Mouse (Mus musculus) brain, adult 2 months (tissue): ENCODE data around the gene Fa2h.
"Not testable (repeated sequence)": the region's sequence is repeated elsewhere in the genome, so short reads cannot be mapped to it uniquely, and the experiment has no call there.

Experiments
- DNase-seq: peaks from one replicate; pipeline ENCODE4 v3.0.0; 2011; ENCODE audit warnings: low read depth, low spot score

The Fa2h gene

DNA sequence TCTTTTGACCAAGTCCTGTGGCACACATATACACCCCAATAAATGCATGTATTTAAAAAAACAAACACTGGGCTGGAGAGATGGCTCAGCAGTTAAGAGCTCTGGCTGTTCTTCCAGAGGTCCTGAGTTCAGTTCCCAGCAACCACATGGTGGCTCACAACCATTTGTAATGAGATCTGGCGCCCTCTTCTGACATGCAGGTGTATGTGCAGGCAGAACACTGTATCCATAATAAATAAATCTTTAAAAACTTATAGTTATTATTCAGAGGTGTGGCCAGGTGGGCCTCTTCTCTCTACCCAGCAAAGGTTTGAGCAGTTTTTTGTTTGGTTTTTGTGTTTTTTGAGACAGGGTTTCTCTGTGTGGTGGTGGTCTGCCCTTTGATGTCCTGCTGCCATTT lies 34.7 kb downstream of the Fa2h start:
- no peak for DNase-seq

DNA sequence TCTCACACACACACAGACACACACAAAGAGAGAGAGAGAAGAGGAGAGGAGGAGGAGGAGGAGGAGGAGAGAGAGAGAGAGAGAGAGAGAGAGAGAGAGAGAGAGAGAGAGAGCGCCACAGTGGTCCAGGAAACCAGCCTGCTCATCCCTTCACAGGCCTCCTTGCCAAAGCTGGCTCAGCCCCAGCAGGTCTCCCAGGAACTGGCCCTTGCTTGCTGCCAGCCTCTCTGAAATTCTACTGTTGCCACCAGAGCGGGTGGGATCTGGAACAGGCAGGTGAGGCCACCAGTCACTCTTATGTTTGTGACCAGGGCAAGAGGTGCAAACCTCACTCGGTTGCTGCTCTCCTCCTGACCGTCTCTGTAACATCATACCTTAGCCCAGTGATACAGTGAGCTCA lies 36.2 kb downstream of the Fa2h start:
- DNase-seq = peak; percentile 82

DNA sequence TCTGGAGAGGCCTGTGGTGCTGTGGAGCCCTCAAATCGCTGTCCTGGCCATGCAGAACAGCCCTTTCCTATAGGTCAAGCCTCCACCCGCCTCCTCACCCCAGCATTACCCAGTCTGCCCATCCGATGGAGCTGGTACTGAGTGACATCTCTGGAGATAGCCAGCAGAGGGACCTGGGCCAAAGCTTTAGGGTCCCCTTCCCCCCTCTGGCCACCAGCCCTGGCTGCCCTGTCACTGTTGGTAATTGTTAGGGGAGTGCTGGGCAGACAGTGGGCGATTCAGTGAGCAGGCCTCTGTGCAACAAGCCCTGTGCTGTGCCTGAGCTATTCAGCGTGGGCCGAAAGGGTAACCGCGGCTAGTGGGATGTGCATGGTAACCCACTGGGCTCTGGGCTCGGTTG lies 40.1 kb downstream of the Fa2h start:
- DNase-seq = peak; percentile 94

DNA sequence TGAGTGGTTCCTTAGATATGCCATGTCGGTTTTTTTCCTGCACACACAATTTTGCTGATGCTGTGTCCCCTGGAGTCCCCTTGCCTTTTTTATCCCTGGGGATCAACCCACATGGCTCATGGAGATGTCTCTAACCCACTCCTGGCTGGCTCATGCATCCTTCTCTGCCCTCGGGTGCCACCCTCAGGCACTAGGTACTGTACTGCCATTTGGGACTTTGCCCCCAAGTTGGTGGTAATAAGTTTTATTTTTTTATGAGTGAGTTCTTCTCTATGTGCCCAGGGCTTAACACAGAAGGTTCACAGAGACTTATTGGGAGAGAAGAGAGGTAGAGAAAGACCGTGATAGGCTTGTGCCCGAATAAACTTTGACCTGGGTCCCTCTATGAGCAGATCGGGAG lies 41.3 kb downstream of the Fa2h start:
- DNase-seq = no peak

DNA sequence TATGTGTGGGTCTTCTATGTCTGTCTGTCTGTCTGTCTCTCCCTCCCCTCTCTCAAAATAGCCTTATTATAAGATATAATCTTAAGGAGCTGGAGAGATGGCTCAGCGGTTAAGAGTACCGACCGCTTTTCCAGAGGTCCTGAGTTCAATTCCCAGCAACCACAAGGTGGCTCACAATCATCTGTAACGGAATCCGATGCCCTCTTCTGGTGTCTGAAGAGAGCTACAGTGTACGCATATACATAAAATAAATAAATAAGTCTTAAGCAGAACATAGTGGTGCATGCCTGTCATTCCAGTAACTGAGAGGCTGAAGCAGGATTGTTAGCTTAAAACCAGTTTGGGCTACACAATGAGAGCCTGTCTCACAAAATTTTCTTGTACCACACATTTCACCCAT lies 43.0 kb downstream of the Fa2h start:
- DNase-seq = no peak

DNA sequence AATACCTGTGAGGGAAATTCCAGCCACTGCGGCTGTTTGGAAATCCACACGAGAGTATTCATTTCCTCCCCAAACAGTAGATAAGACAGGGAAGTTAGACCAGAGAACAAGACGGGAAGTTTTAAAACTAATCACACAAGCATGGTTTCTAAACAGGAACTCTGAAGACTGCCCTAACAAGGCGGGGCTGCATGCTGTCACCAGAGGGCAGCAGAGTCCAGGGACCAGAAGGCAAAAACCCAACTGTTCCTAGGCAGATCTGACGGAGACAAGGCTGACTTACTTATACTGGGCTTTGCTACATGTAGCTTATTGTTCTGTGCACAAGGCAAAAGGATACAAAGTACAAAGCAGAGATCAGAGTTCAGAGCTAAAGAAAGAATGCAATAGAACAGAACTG lies 50.4 kb downstream of the Fa2h start:
- DNase-seq = peak; percentile 93

DNA sequence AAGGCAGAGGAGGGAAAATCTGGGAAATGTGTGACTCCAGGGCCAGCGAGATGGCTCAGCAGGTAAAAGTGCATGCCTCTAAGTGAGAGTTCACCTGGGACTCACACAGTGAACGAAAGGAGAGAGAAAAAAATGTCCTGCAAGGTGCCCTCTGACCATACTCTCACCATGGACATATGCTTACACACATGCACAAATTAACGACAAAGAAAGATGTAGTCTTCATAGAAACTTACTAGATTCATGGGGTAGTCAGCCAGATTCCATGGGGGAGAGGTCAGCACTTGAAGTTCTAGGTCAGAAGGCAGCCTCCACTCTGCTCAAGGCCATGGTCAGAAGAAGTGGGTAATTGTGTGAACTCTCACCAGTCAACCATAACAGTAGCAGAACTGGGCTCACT lies 53.4 kb downstream of the Fa2h start:
- DNase-seq = no peak

DNA sequence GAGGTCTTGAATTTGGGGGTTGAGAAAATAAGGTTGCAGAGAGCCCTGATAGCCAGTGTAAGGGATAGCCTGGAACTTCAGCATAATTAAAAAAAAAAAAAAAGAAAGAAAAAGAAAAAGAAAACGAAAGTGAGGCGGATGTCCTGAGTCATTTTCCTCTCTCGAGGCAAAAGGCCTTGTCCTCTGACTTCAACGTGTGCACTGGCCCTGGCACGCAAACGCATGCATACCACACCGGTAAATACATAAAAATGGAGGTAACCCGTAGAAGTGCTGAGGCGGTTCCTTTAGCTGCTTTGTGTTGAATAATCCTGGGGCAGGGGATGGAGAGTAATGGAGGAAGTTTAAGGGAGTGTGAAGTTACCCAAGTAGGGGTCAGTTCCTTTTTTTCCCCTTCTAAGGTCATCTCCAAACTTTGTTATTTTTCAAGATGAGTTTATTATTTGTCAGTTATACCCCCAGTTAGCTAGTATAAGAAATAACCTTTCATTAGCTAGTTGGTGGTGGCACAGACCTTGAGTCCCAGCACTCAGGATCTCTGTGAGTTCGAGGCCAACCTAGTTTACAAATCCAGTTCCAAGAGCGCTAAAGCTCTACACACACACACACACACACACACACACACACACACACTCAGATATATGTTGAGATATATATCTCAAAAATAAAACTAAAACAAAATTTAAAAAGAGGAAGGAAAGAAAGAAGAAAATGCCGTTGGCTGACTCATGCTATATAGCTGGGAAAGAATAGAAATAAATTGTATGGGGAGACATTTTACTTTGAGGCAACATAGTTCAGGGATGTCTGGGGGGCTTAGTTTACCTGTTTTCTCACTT lies 55.0 kb downstream of the Fa2h start:
- DNase-seq = no peak

DNA sequence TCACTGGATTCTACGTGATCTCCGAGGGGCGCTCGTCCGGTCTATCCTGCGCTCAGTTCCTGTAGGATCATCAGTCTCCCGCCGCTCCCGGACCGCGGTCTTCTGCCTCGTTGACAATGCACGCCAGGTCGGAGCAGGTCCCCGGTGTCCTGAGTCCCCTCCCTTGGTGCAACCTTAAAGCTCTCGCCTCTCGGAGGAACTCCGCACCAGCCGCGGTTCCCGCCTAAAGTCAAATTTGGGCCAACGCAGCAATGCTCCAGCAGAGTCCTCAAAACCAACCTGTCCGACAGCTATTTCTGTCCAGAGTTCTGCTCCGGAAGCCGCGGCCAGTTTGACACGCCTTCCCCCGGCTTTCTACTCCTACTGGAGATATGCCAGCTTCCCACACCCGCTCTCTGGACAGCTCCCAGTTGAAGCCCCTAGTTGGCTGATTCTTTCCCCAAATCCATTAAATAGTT lies 55.7 kb downstream of the Fa2h start, which contains the start of gene Mlkl:
TSS of gene Mlkl (minus strand) at position 288 of the 458 bp plus-strand sequence.
- no peak for DNase-seq

DNA sequence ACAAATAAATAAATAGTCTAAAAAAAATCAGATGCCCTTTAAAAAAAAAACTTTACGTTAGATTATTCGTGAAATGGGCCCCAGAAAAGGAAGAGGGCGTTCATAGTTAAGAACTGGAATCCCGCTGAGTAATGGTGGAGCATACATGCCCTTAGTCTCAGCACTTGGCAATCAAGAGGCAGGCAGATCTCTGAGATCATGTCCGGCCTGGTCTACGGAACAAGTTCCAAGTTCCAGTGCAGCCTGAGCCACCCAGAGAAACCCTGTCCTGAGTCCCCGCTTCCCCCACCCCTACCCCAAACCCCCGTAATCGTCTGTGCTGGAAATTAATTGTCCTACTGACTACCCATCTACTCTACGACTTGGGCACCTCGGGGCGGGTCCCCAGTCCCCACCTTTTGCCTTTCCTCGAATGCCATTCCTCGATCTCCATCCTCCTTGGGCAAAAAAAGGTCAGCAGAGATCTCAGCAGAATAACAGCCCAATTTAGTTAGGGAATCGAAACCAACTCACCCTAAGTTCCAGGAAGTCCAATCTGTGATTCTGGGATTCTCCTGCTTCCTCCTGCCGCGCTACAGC lies 56.2 kb downstream of the Fa2h start:
- DNase-seq = no peak

DNA sequence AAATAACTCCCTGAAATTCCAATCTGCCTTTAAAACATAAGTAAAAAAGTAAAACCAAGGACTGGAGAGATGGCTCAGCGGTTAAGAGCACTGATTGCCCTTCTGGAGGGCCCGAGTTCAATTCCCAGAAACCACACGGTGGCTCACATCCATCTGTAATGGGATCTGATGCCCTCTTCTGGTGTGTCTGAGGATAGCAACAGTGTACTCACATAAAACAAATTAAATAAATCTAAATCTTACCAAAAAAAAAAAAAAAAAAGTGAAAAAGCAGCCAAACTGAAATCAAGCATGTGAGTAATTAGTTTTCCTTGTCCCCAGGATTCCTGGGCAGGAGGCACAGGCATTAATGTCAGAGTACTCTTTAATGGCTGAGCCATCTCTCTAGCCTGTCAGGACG lies 56.9 kb downstream of the Fa2h start:
- DNase-seq = no peak

DNA sequence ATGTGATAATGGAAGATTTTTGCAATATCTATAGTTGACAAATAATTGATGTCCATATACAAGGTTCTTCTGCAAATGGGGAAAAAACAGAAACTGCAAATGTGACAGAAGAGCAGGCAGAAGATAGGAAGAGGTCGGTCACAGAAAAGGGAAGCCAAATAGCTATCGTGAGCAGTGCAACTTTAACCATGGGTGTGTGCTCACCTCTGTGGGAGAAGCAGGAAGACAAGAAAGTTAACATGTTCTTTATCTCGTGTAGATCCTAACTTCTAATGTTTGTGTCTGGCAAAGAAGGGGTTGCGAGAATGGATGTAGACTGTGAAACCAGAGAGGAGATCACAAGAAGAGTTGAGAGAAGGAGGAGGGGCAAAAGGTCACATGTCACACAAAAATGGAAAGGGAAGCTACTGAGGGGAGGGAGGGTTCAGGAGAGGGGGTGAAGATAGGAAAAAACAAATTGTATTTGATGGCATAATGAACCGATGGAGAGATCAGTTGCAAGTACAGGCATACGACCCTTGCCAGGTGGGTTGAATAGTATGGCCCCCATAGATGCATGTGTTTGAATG lies 68.3 kb downstream of the Fa2h start:
- DNase-seq = no peak

DNA sequence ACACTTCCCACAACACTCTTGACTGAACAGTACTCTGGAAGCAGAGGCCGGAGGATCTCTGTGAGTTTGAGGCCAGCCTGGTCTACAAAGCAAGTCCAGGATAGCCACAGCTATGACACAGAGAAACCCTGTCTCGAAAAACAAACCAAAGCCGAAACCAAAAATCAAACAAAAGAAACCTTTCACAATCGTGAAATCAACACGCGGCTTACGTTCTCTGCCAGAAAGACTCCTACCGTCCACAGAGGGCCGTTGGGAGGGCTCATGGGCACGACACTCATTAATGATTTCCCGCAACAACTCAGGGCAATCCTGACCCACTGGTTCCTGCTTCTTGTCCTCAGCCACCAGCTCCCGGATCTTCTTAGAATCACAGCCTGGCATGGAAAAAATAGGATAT lies 78.9 kb downstream of the Fa2h start:
- no peak for DNase-seq

DNA sequence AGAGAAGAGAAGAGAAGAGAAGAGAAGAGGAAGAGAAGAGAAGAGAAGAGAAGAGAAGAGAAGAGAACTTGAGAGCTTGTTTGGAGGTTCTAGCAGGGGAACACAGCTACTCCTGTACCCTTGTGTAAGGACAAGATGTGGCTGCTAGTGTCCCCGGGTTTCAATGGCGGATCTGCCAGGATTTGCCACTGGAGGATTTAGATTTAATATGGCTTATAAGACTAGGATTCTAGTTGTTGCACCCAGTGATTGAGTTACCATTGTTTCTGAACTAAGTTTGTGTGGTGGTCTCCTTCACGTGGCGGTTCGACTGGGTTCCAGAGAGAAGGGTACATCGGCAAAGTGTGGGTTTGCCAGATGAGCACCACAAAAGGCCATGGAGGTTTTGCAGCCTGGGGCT lies 79.7 kb downstream of the Fa2h start:
- not testable (repeated sequence) for DNase-seq

DNA sequence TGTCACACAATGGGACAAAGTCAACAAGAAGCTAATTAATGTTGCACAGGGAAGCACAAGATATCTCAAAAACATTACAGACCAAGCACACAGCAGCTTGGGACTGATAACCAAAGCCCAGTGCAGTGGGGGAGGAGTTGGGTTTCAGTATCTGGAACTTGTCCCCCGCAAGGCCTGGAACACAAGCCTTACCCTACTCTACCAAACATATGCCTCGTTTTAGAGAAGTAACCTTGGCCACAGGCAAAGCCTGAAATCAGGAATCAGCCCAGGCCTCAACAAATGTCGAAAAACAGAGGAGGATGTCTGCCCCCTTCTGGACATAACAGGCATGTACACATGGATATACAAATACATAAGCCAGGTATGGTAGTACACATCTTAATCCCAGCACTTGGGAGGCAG lies 80.9 kb downstream of the Fa2h start:
- DNase-seq = no peak

DNA sequence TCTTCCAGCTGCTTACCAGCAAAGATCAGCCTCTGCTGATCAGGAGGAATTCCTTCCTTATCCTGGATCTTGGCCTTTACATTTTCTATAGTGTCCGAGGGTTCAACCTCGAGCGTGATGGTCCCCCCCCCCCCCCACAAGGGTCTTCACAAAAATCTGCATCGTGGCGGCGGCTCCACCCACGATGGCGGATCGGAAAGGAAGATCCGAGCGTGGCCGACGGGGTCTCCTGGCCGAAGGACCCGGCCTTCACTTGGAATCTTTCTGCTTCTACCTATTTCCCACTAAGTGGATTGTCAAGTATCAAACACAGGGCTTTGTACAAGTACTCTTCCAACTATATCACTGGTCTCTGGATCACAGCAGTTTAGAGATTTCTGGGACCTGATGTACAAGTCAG lies 83.6 kb downstream of the Fa2h start:
- DNase-seq = not testable (repeated sequence)

DNA sequence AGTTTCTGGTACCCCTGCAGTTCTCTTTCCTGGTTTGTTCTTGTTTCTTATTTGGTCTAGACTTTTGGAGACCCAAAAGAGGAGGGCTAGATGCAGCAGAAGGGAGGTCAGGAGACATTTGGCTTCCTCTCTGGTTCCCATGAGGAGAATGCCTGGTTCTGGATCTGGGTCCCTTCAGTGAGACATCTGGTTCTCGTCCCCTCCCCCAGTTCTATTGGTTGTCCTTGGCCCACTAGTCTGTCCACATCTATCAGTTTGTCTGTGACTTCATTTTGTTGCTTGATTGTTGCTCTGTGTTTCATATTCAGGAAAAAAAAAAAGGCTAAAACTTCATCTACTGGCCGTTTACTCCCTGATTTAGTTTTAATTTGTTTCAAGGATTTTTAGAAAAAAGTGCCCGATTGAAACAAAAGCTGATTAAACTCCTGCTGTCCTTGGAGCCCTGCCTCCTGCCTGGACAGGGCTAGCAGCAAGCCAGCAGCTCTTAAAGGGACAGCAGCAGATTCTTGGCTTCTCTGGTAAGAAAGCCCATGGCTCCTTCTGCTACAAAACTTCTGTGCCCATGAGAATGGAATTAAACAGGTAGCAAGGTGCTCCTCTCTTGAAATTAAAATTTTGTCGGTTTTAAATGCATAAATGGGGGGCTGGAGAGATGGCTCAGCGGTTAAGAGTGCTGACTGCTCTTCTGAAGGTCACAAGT lies 88.4 kb downstream of the Fa2h start:
- peak; percentile 44 for DNase-seq

DNA sequence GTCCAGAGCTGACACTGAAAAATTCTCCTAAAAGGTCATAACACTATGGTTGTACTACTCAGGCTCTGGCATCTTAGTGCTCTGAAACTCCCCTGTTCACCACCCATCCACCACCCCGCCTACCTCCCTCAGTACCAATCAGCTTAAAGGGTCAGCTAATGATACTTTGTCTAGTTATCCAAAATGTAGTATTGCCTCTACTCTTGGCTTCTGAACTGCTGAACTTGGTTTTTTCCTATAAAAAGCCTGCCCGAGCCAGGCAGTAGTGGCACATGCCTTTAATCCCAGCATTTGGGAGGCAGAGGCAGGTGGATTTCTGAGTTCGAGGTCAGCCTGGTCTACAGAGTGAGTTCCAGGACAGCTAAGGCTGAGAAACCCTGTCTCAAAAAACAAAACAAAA lies 89.3 kb downstream of the Fa2h start:
- no peak for DNase-seq

DNA sequence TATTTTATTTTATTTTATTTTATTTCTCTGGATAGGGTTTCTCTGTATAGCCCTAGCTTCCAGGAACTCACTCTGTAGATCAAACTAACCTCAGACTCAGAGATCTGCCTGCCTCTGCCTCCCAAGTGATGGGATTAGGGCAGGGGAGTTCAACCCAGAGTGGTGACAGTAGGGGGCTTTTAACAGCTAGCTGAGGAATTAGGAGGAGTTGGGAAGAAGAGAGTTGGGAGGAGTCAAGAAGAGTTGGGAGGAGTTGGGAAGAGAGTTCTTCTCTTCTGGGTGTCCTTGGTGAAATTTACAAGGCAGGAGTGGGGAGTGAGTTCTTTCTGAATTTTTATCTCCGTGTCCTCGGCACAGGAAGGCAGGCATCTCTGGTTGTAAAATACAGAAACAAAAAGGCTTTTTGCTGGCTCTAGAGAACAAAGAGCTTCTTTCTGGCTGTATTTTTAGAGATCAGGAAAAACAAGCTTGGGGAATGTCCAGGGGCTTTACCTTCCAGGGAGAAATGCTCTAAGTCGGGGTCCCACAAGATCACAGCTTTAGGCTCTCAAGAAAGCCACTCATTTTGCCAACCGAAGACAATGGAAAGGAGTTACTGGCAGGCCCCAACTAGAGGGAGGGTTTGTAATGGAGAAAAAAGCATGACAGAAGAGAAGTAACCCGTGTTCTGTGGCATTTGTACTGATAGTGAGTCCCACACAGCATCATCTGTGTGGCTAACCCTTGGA lies 90.4 kb downstream of the Fa2h start:
- DNase-seq = not testable (repeated sequence)

DNA sequence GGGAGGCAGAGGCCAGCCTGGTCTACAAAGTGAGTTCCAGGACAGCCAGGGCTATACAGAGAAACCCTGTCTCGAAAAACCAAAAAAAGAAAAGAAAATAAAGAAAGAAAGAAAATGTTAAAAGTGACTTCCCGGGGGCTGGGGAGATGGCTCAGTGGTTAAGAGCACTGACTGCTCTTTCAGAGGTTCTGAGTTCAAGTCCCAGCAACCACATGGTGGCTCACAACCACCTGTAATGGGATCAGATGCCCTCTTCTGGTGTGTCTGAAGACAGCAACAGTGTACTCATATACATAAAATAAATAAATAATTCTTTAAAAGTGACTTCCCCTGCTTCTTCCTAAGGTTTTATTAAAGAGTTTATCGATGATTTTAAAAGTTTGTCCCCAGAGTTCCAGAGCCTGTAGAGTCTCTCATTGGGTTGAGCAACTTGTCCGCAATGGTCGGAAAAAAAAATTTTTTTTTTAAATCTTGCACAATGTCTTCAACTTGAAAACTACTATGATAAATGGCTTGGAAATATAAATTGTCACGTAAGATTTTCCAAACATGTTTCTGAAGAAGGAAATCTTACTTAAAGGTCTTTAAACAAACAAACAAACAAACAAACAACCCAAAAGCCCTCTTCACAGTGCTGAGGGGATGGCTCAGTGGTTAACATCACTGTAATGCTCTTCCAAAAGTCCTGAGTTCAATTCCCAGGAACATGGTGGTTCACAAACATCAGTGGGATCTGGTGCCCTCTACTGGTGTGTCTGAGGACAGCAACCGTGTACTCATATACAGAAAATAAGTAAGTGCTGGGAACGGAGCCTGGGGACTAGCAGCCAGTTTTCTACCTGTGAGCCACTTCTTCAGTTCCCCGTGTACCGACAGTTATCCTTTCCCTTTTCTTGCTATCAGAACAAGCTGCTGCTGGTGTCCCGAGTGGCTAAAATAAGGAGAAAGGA lies 92.8 kb downstream of the Fa2h start:
- DNase-seq = no peak
